Comparison of ENCODE assay signal across 15 mouse cellular contexts in genomic region chr3:109421019-109421418, GRCm38 (mm10).
DNase-seq lines count a peak whose midpoint lies in the region; ATAC-seq lines count a peak whose summit lies in the region.
"Had no signal": no experiment of that assay in that cellular context is flagged by ENCODE, and none has a peak within 500 bp of the region (broad histone marks: within the 10 kb centered on the region; RNA-seq: fewer than 3 reads in every experiment).

No protein-coding gene starts in this region.

- no peak overlapping the region for H3K9ac ChIP-seq in forebrain, embryonic 14.5 days (ENCODE audit: low read length)
- no peak overlapping the region for H3K9ac ChIP-seq in forebrain, embryonic 16.5 days (replicated peaks; ENCODE audit: low read depth, low read length)
- H3K9ac ChIP-seq in neural tube, embryonic 13.5 days: no peak overlapping the region
- H3K9ac ChIP-seq: embryonic facial prominence, embryonic 12.5 days; limb, embryonic 12.5 days; stomach, embryonic 15.5 days had no signal

- no peak overlapping the region for H3K27ac ChIP-seq in forebrain, embryonic 14.5 days (ENCODE audit: low read depth, low read length)
- no peak overlapping the region for H3K27ac ChIP-seq in forebrain, embryonic 10.5 days
- no peak overlapping the region for H3K27ac ChIP-seq in forebrain, embryonic 16.5 days (ENCODE audit: low read length)
- H3K27ac ChIP-seq in neural tube, embryonic 13.5 days (replicated peaks): no peak overlapping the region
- H3K27ac ChIP-seq: embryonic facial prominence, embryonic 12.5 days; limb, embryonic 12.5 days; macrophage; stomach, embryonic 15.5 days had no signal

- ATAC-seq in forebrain, embryonic 14.5 days: peak; percentile 44; the same call in 1 of the 2 replicates
- ATAC-seq in forebrain, embryonic 16.5 days: peak; percentile 71
- peak; percentile 87 for ATAC-seq in neural tube, embryonic 13.5 days (ENCODE audit: low read depth)
- no peak for ATAC-seq in megakaryocyte-erythroid progenitor cell, adult 5-6 weeks (replicated peaks; ENCODE audit: low FRiP score, low TSS enrichment, poor library complexity, severe bottlenecking)

- H3K4me1 ChIP-seq in forebrain, embryonic 14.5 days (ENCODE audit: control insufficient read depth, insufficient read depth, low read length): peaks cover 2% of the 10 kb centered on the region; the same call in 1 of the 2 replicates
- H3K4me1 ChIP-seq in forebrain, embryonic 10.5 days: no peaks in the 10 kb centered on the region
- H3K4me1 ChIP-seq in forebrain, embryonic 16.5 days (replicated peaks; ENCODE audit: control insufficient read depth, insufficient read depth, low read length): no peaks in the 10 kb centered on the region
- peaks cover 22% of the 10 kb centered on the region for H3K4me1 ChIP-seq in neural tube, embryonic 13.5 days (replicated peaks)
- H3K4me1 ChIP-seq: embryonic facial prominence, embryonic 12.5 days; limb, embryonic 12.5 days; stomach, embryonic 15.5 days had no signal

- H3K4me2 ChIP-seq in forebrain, embryonic 14.5 days (ENCODE audit: low read length): no peak overlapping the region
- H3K4me2 ChIP-seq in forebrain, embryonic 16.5 days (ENCODE audit: low read length): no peak overlapping the region
- H3K4me2 ChIP-seq in neural tube, embryonic 13.5 days: no peak overlapping the region
- H3K4me2 ChIP-seq: embryonic facial prominence, embryonic 12.5 days; limb, embryonic 12.5 days; stomach, embryonic 15.5 days had no signal

- H3K9me3 ChIP-seq in forebrain, embryonic 14.5 days (replicated peaks; ENCODE audit: control insufficient read depth, low read length): no peaks in the 10 kb centered on the region
- no peaks in the 10 kb centered on the region for H3K9me3 ChIP-seq in forebrain, embryonic 10.5 days
- H3K9me3 ChIP-seq in forebrain, embryonic 16.5 days (ENCODE audit: control insufficient read depth, low read length): no peaks in the 10 kb centered on the region
- no peaks in the 10 kb centered on the region for H3K9me3 ChIP-seq in neural tube, embryonic 13.5 days
- H3K9me3 ChIP-seq: embryonic facial prominence, embryonic 12.5 days; limb, embryonic 12.5 days; stomach, embryonic 15.5 days had no signal

- no peaks in the 10 kb centered on the region for H3K27me3 ChIP-seq in forebrain, embryonic 14.5 days (replicated peaks; ENCODE audit: control insufficient read depth, insufficient read depth, low read length)
- no peaks in the 10 kb centered on the region for H3K27me3 ChIP-seq in forebrain, embryonic 10.5 days (ENCODE audit: poor library complexity, severe bottlenecking)
- no peaks in the 10 kb centered on the region for H3K27me3 ChIP-seq in forebrain, embryonic 16.5 days (replicated peaks; ENCODE audit: control insufficient read depth, insufficient read depth, low read length)
- no peaks in the 10 kb centered on the region for H3K27me3 ChIP-seq in neural tube, embryonic 13.5 days
- H3K27me3 ChIP-seq: embryonic facial prominence, embryonic 12.5 days; limb, embryonic 12.5 days; stomach, embryonic 15.5 days had no signal

- DNase-seq in forebrain, embryonic 14.5 days (ENCODE audit: low spot score): peak; percentile 59
- no peak for DNase-seq in forebrain, embryonic 10.5 days (ENCODE audit: extremely low spot score, low spot score)
- peak; percentile 9 to 10 for DNase-seq in kidney, postnatal 4 days
- no peak for DNase-seq in kidney, adult 11 months
- no peak for DNase-seq in gastrocnemius, postnatal 14 days
- DNase-seq: cerebellum, adult 18-20 months; gastrocnemius, postnatal 25 days; kidney, adult 8-10 months had no signal

- WGBS in forebrain, embryonic 14.5 days: 52% methylated on average over 3 of the region's 3 CpGs
- WGBS in forebrain, embryonic 10.5 days: 68% methylated on average over 3 of the region's 3 CpGs
- 34% methylated on average over 3 of the region's 3 CpGs for WGBS in forebrain, embryonic 16.5 days
- WGBS in neural tube, embryonic 13.5 days: 22% methylated on average over 3 of the region's 3 CpGs

- H3K4me3 ChIP-seq in forebrain, embryonic 14.5 days (ENCODE audit: low read depth, low read length): no peak overlapping the region
- H3K4me3 ChIP-seq in forebrain, embryonic 10.5 days: no peak overlapping the region
- no peak overlapping the region for H3K4me3 ChIP-seq in forebrain, embryonic 16.5 days (replicated peaks; ENCODE audit: low read length)
- H3K4me3 ChIP-seq in neural tube, embryonic 13.5 days: no peak overlapping the region
- H3K4me3 ChIP-seq: embryonic facial prominence, embryonic 12.5 days; limb, embryonic 12.5 days; stomach, embryonic 15.5 days had no signal

- no peaks in the 10 kb centered on the region for H3K36me3 ChIP-seq in forebrain, embryonic 14.5 days (ENCODE audit: control insufficient read depth, insufficient read depth, low read length)
- no peaks in the 10 kb centered on the region for H3K36me3 ChIP-seq in forebrain, embryonic 10.5 days (replicated peaks)
- H3K36me3 ChIP-seq in forebrain, embryonic 16.5 days (ENCODE audit: control insufficient read depth, insufficient read depth): no peaks in the 10 kb centered on the region
- no peaks in the 10 kb centered on the region for H3K36me3 ChIP-seq in neural tube, embryonic 13.5 days
- H3K36me3 ChIP-seq: embryonic facial prominence, embryonic 12.5 days; limb, embryonic 12.5 days; stomach, embryonic 15.5 days had no signal

- intact Hi-C loops in gastrocnemius, postnatal 14 days (cut with DNase I; ENCODE audit: low total_unique reads): no loop called here

Comparison
In these comparisons a context has a peak if more than half of its experiments do, and no peak if none do; other contexts are left out.
1. DNase-seq: peak in forebrain, embryonic 14.5 days (single experiment) and kidney, postnatal 4 days (2 of 2); none in forebrain, embryonic 10.5 days (single experiment), kidney, adult 11 months (single experiment) and gastrocnemius, postnatal 14 days (single experiment).